10 mouse cellular contexts compared by ENCODE assay signal in genomic region chr10:5803739-5804138, GRCm38 (mm10). TPM values are rescaled to one million over a fixed set of nuclear protein-coding genes. Genes with fewer than 3 reads are reported as not detected.
DNase-seq lines count a peak whose midpoint lies in the region; ATAC-seq and TF ChIP-seq lines count a peak whose summit lies in the region.
"Had no signal": no experiment of that assay in that cellular context is flagged by ENCODE, and none has a peak within 500 bp of the region (broad histone marks: within the 10 kb centered on the region; RNA-seq: fewer than 3 reads in every experiment).

No protein-coding gene starts in this region.

- H3K4me3 ChIP-seq in heart, embryonic 15.5 days = peak overlapping the region; percentile 63
- H3K4me3 ChIP-seq in MEL (ENCODE audit: control insufficient read depth in 1 of 2, insufficient read depth in 1 of 2, low read depth in 2 of 2, low read length in 2 of 2) = peak overlapping the region; percentile 50 to 70
- H3K4me3 ChIP-seq in hindbrain, embryonic 14.5 days (replicated peaks; ENCODE audit: low read length) = peak overlapping the region; percentile 69
- H3K4me3 ChIP-seq in midbrain, embryonic 13.5 days (replicated peaks) = peak overlapping the region; percentile 72

- H3K36me3 ChIP-seq in heart, embryonic 15.5 days = peaks cover 23% of the 10 kb centered on the region
- H3K36me3 ChIP-seq in MEL (ENCODE audit: control insufficient read depth in 1 of 2, insufficient read depth in 2 of 2, low read length in 2 of 2) = peaks cover 25 to 43% of the 10 kb centered on the region in 2 experiments
- H3K36me3 ChIP-seq in hindbrain, embryonic 14.5 days (replicated peaks; ENCODE audit: control insufficient read depth, insufficient read depth) = peaks cover 22% of the 10 kb centered on the region
- peaks cover 22% of the 10 kb centered on the region for H3K36me3 ChIP-seq in midbrain, embryonic 13.5 days

- 12% methylated on average over 1 of the region's 1 CpGs for WGBS in heart, embryonic 15.5 days
- WGBS in hindbrain, embryonic 14.5 days = 7% methylated on average over 1 of the region's 1 CpGs
- 2% methylated on average over 1 of the region's 1 CpGs for WGBS in midbrain, embryonic 13.5 days

- DNase-seq in heart, postnatal 36 days = no peak
- no peak for DNase-seq in MEL (ENCODE audit: low read depth, low spot score)
- no peak for DNase-seq in hindbrain, embryonic 14.5 days (ENCODE audit: low spot score)
- DNase-seq in testis, postnatal 14 days (ENCODE audit: low spot score) = no peak
- DNase-seq in frontal cortex, postnatal 25 days (ENCODE audit: low spot score in 2 of 2) = no peak
- no peak for DNase-seq in adrenal gland, adult 2 months
- DNase-seq: right cerebral cortex, adult 18-20 months had no signal

- H3K27me3 ChIP-seq in heart, embryonic 15.5 days = no peaks in the 10 kb centered on the region
- H3K27me3 ChIP-seq in MEL (ENCODE audit: control insufficient read depth in 1 of 2, insufficient read depth in 2 of 2, low read length in 2 of 2) = no peaks in the 10 kb centered on the region
- no peaks in the 10 kb centered on the region for H3K27me3 ChIP-seq in hindbrain, embryonic 14.5 days (ENCODE audit: control insufficient read depth, insufficient read depth, low read length)
- H3K27me3 ChIP-seq in midbrain, embryonic 13.5 days = no peaks in the 10 kb centered on the region
- H3K27me3 ChIP-seq: Patski had no signal

- H3K79me2 ChIP-seq in MEL (ENCODE audit: control insufficient read depth, insufficient read depth, low read length, poor library complexity) = peaks cover 39% of the 10 kb centered on the region

- TF ChIP-seq RAD21 in MEL (IDR thresholded peaks at IDR 0.05; ENCODE audit: low read depth, low read length) = no peak

- H3K9ac ChIP-seq in heart, embryonic 15.5 days = peak overlapping the region; percentile 48
- peak overlapping the region; percentile 96 for H3K9ac ChIP-seq in MEL (ENCODE audit: control insufficient read depth, low read depth, low read length, poor library complexity, severe bottlenecking)
- H3K9ac ChIP-seq in hindbrain, embryonic 14.5 days = no peak overlapping the region
- peak overlapping the region; percentile 57 for H3K9ac ChIP-seq in midbrain, embryonic 13.5 days (replicated peaks)

- peak overlapping the region; percentile 67 for H3K4me2 ChIP-seq in heart, embryonic 15.5 days
- H3K4me2 ChIP-seq in hindbrain, embryonic 14.5 days (replicated peaks) = peak overlapping the region; percentile 83
- peak overlapping the region; percentile 48 for H3K4me2 ChIP-seq in midbrain, embryonic 13.5 days (replicated peaks)

- ATAC-seq in heart, embryonic 15.5 days (replicated peaks; ENCODE audit: insufficient number of reproducible peaks, insufficient read depth, low FRiP score, low read depth) = no peak
- ATAC-seq in hindbrain, embryonic 14.5 days (ENCODE audit: low FRiP score) = no peak
- no peak for ATAC-seq in midbrain, embryonic 13.5 days
- ATAC-seq: Patski had no signal

- H3K27ac ChIP-seq in heart, embryonic 15.5 days = no peak overlapping the region
- peak overlapping the region; percentile 49 for H3K27ac ChIP-seq in MEL (ENCODE audit: control insufficient read depth, low read depth, low read length)
- H3K27ac ChIP-seq in hindbrain, embryonic 14.5 days = no peak overlapping the region
- no peak overlapping the region for H3K27ac ChIP-seq in midbrain, embryonic 13.5 days

- no peak for TF ChIP-seq POLR2A in MEL (IDR thresholded peaks at IDR 0.05; ENCODE audit: control insufficient read depth in 1 of 2, insufficient read depth in 1 of 2, low read depth in 1 of 2, low read length in 2 of 2, poor library complexity in 1 of 2)

- TF ChIP-seq CTCF in MEL (IDR thresholded peaks at IDR 0.05 in 2 of 3, conservative IDR thresholded peaks at IDR 0.05 in 1 of 3; ENCODE audit: control insufficient read depth in 1 of 3, insufficient read depth in 1 of 3, low read depth in 2 of 3, low read length in 3 of 3, poor library complexity in 1 of 3, severe bottlenecking in 1 of 3) = no peak

- no peak for TF ChIP-seq EP300 in MEL (IDR thresholded peaks at IDR 0.05; ENCODE audit: low read depth in 1 of 2, low read length in 2 of 2)

- peaks cover 33% of the 10 kb centered on the region for H3K4me1 ChIP-seq in heart, embryonic 15.5 days (replicated peaks)
- peaks cover 0 to 17% of the 10 kb centered on the region in 2 experiments; a peak in 2 of 4 replicates for H3K4me1 ChIP-seq in MEL (ENCODE audit: control insufficient read depth in 1 of 2, insufficient read depth in 2 of 2, low read length in 2 of 2)
- peaks cover 18% of the 10 kb centered on the region for H3K4me1 ChIP-seq in hindbrain, embryonic 14.5 days (replicated peaks; ENCODE audit: control insufficient read depth, insufficient read depth, low read length)
- peaks cover 41% of the 10 kb centered on the region for H3K4me1 ChIP-seq in midbrain, embryonic 13.5 days (replicated peaks)

- intact Hi-C loops in heart, postnatal 36 days (cut with DNase I) = no loop called here

- H3K9me3 ChIP-seq in heart, embryonic 15.5 days (replicated peaks) = no peaks in the 10 kb centered on the region
- no peaks in the 10 kb centered on the region for H3K9me3 ChIP-seq in MEL (replicated peaks; ENCODE audit: insufficient read depth, low read length)
- no peaks in the 10 kb centered on the region for H3K9me3 ChIP-seq in hindbrain, embryonic 14.5 days (ENCODE audit: control insufficient read depth, low read length)
- no peaks in the 10 kb centered on the region for H3K9me3 ChIP-seq in midbrain, embryonic 13.5 days

TF ChIP-seq in MEL, 35 proteins besides CTCF, POLR2A, EP300 and RAD21:
- TF ChIP-seq ELF1 (IDR thresholded peaks at IDR 0.05; ENCODE audit: low read depth, low read length) = no peak
- peak; percentile 37; the same call in 1 of the 2 replicates for TF ChIP-seq MXI1 (IDR thresholded peaks at IDR 0.05; ENCODE audit: low read depth, low read length)
- 0 out of 2 replicates have a peak, but pooled peaks have one; percentile 40 for TF ChIP-seq MYC (IDR thresholded peaks at IDR 0.05; ENCODE audit: low read depth, low read length)
- peak; percentile 73; the same call in 1 of the 2 replicates for TF ChIP-seq CHD1 (IDR thresholded peaks at IDR 0.05; ENCODE audit: low read depth, low read length)
- TF ChIP-seq BHLHE40 (IDR thresholded peaks at IDR 0.05; ENCODE audit: borderline replicate concordance, low read depth, low read length) = no peak

RNA-seq across cellular contexts. Expression of gene Fbxo5, which starts 1.7 kb away (rescaled TPM):
- polyA plus RNA-seq in heart, embryonic 15.5 days (2015; fragmentation: Nextera tagmentation; extraction: Ambion mirVana) = 37.9 and 40.9 TPM in 2 replicates
- 1 to 10 TPM; 1.1 to 1.7 TPM for total RNA-seq in heart, postnatal 36 days (2021)
- total RNA-seq in MEL (2012; rRNA removed) = 41.0 and 48.7 TPM in 2 replicates
- polyA plus RNA-seq in MEL (2012; ENCODE audit: insufficient read depth in 1 of 2, insufficient read length in 2 of 2, low read depth in 1 of 2, low replicate concordance in 2 of 2, missing spikeins in 1 of 2) = 1,000 to 10,000 TPM in 1 of 2 experiments, 10 to 100 TPM in 1; 36.1 to 1,320 TPM
- 9.8 and 13.7 TPM in 2 replicates for polyA plus RNA-seq in hindbrain, embryonic 14.5 days (2014; fragmentation: Nextera tagmentation; extraction: Ambion mirVana)
- 30.6 and 32.1 TPM in 2 replicates for polyA plus RNA-seq in midbrain, embryonic 13.5 days (2015; fragmentation: Nextera tagmentation; extraction: Ambion mirVana)
- 1 to 10 TPM; 1.8 to 1.9 TPM for total RNA-seq in adrenal gland, adult 2 months (2021)
- polyA plus RNA-seq in adrenal gland, adult 2 months (2012; rRNA removed) = 0.37 and 0.49 TPM in 2 replicates

RNA-seq across cellular contexts. Expression of gene Mtrf1l, which starts 20.0 kb away (rescaled TPM):
- polyA plus RNA-seq in heart, embryonic 15.5 days (2015; fragmentation: Nextera tagmentation; extraction: Ambion mirVana) = 11.1 and 12.2 TPM in 2 replicates
- total RNA-seq in heart, postnatal 36 days (2021) = 1 to 10 TPM; 8.0 TPM
- total RNA-seq in MEL (2012; rRNA removed) = 4.0 and 4.6 TPM in 2 replicates
- polyA plus RNA-seq in MEL (2012; ENCODE audit: insufficient read depth in 1 of 2, insufficient read length in 2 of 2, low read depth in 1 of 2, low replicate concordance in 2 of 2, missing spikeins in 1 of 2) = 1 to 10 TPM in 1 of 2 experiments, not detected in 1; 5.6 TPM
- 11.6 and 12.2 TPM in 2 replicates for polyA plus RNA-seq in hindbrain, embryonic 14.5 days (2014; fragmentation: Nextera tagmentation; extraction: Ambion mirVana)
- polyA plus RNA-seq in midbrain, embryonic 13.5 days (2015; fragmentation: Nextera tagmentation; extraction: Ambion mirVana) = 12.0 and 12.2 TPM in 2 replicates
- 10 to 100 TPM; 10.6 to 11.4 TPM for total RNA-seq in adrenal gland, adult 2 months (2021)
- 3.6 and 4.6 TPM in 2 replicates for polyA plus RNA-seq in adrenal gland, adult 2 months (2012; rRNA removed)
